Mouse (Mus musculus): ENCODE results near the gene Srarp. TPM values are rescaled to one million over a fixed set of nuclear protein-coding genes. Genes with fewer than 3 reads are reported as not detected.

Srarp gene
- total RNA-seq, 2 experiments from 2014 or later, result 0.92 to 1.6 TPM

GRCm38 (mm10) chr4:141466289-141466795 lies 30.4 kb upstream of the Srarp start:
- no peak for TF ChIP-seq CTCF (IDR thresholded peaks at IDR 0.05)
- H3K27ac ChIP-seq, result no peak overlapping the region
- intact Hi-C loops (cut with DNase I), result no loop called here

DNA sequence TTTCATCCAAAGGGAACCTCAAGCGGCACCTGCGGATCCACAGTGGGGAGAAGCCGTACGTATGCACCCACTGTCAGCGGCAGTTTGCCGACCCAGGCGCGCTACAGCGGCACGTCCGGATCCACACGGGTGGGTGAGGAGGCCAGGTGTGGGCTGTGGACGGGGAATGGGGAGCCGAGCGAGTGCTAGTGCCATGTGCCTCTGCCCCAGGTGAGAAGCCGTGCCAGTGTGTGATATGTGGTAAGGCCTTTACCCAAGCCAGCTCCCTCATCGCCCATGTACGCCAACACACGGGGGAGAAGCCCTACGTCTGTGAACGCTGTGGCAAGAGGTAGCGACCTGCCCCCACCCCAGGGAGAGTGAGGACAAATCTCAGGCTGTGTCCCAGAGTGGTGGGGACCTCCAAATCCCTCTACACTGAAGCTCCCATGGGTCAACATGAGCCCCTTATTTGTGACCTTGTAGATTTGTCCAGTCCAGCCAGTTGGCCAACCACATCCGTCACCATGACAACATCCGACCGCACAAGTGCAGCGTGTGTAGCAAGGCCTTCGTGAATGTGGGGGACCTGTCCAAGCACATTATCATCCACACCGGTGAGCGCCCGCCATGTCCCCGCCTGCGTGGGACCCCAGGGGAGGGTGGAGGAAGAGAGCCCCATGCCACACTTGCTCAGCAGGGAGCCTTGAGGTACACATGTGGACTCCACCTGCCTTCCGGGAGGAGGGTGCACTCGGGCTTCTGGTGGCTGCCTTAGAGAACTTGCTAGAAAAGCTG lies 29.8 kb upstream of the Srarp start:
- H3K27ac ChIP-seq, result no peak overlapping the region
- DNase-seq, result no peak
- intact Hi-C loops (cut with DNase I), result no loop called here
- no peak for TF ChIP-seq CTCF (IDR thresholded peaks at IDR 0.05)
- no peak overlapping the region for H3K4me3 ChIP-seq

More at GRCm38 (mm10) chr4:141466289-141466795, 30.4 kb upstream of the Srarp start:
- no peak for DNase-seq
- no peak overlapping the region for H3K4me3 ChIP-seq

DNA sequence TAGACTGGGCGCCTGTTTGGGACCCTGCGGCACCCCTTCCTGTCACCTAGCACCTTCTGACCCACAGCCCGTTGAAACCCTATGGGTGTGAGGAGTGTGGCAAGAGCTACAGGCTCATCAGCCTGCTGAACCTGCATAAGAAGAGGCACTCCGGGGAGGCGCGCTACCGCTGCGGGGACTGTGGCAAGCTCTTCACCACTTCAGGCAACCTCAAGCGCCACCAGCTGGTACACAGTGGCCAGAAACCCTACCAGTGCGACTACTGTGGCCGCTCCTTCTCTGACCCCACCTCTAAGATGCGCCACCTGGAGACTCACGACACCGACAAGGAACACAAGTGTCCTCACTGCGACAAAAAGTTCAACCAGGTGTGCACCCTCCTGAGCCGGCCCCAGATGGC lies 28.8 kb upstream of the Srarp start:
- DNase-seq, result no peak
- H3K27ac ChIP-seq, result no peak overlapping the region
- H3K4me3 ChIP-seq, result no peak overlapping the region
- intact Hi-C loops (cut with DNase I), result no loop called here
- no peak for TF ChIP-seq CTCF (IDR thresholded peaks at IDR 0.05)

DNA sequence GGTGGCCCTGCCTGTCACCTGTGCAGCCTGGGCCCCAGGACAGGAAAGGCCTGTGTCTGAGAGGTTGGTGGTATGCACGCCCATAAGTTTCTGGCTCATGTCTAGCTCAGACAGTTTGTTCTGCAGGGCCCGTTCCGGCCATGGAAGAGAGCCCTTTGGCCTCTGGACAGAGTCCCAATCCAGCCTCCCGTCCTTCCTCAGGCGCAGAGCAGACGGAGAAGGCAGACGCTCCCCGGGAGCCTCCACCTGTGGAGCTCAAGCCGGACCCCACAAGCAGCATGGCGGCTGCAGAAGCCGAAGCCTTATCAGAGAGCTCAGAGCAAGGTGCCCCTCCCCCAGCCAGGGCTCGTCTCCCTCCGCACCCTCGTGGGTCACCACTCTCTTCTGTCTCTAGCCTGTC lies 27.6 kb upstream of the Srarp start:
- intact Hi-C loops (cut with DNase I), result no loop called here
- TF ChIP-seq CTCF (IDR thresholded peaks at IDR 0.05), result no peak
- Histone ChIP-seq H3K27ac (no peak overlapping the region), H3K4me3 (no peak overlapping the region)
- peak; percentile 15 for DNase-seq

DNA sequence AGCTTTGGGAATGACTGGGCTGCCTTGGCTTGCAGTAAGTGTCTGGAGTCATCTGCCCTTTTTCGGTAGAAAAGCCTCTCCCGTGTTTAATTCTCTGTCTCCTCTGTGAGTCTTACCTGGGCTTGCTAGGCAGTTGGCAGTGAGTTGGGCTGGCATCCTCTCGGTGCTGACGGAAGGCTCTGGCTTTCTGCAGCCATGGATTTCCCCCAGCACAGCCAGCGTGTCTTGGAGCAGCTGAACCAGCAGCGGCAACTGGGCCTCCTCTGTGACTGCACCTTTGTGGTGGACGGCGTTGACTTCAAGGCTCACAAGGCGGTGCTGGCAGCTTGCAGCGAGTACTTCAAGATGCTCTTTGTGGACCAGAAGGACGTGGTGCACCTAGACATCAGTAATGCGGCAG lies 25.7 kb upstream of the Srarp start:
- intact Hi-C loops (cut with DNase I), result no loop called here
- H3K27ac ChIP-seq, result peak overlapping the region; percentile 40; the same call in 1 of the 2 replicates
- no peak for TF ChIP-seq CTCF (IDR thresholded peaks at IDR 0.05)
- DNase-seq, result no peak
- H3K4me3 ChIP-seq, result 0 out of 2 replicates have a peak overlapping the region, but pooled peaks have one; percentile 24

DNA sequence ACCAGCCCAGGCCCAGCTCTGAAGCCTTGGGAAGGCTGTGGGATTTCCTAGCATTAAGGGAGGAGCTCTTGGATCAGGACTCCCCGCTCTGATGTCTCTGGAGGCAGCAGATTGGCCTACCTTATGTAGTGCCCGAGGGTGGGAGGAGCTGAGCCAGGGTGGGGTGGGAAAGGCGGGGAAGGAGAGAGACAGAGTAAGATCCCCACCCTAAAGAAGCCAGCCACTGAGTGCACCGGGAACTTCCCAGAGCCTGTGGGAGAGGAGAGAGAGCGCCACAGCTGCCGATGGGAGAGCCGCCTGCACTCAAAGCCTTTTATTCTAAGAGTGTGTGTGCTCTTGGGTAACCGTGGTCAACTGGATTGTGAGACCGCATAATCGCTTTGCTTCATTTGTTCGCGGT lies 25.2 kb upstream of the Srarp start:
- no peak for DNase-seq
- no peak for TF ChIP-seq CTCF (IDR thresholded peaks at IDR 0.05)
- intact Hi-C loops (cut with DNase I), result no loop called here
- Histone ChIP-seq H3K4me3 (no peak overlapping the region), H3K27ac (peak overlapping the region; percentile 40; the same call in 1 of the 2 replicates)

- intact Hi-C loops (cut with DNase I), result no loop called here
- H3K4me3 ChIP-seq, result no peak overlapping the region
- H3K27ac ChIP-seq, result peak overlapping the region; percentile 40; the same call in 1 of the 2 replicates
- no peak for DNase-seq
- no peak for TF ChIP-seq CTCF (IDR thresholded peaks at IDR 0.05)
These were observed 24.6 kb upstream of the Srarp start for GRCm38 (mm10) chr4:141460481-141460880.

DNA sequence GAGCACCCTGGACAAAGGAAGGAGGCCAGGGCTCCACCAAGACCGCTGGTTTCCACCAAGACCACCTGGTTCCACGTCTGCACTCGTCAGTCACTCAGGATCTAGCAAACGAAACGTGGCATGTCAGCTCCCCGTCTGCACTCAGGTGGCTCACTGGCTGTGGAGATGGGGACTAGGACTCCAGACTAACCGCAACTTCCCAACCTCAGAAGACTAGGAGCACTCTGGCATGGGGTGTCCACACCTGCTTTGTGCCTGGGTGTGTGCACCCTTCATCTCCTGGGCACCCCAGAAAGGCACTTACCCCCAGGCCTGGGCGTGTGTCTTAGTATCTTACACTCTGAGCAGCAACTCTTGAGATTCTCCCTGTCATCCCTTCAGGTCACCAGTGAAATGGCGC lies 23.9 kb upstream of the Srarp start:
- intact Hi-C loops (cut with DNase I), result loop anchor here (5.0 kb wide), 1 partner anchor 78 kb away; the partner anchor contains the start of gene Spen
- no peak overlapping the region for H3K4me3 ChIP-seq
- no peak for DNase-seq
- no peak for TF ChIP-seq CTCF (IDR thresholded peaks at IDR 0.05)
- peak overlapping the region; percentile 91 for H3K27ac ChIP-seq

DNA sequence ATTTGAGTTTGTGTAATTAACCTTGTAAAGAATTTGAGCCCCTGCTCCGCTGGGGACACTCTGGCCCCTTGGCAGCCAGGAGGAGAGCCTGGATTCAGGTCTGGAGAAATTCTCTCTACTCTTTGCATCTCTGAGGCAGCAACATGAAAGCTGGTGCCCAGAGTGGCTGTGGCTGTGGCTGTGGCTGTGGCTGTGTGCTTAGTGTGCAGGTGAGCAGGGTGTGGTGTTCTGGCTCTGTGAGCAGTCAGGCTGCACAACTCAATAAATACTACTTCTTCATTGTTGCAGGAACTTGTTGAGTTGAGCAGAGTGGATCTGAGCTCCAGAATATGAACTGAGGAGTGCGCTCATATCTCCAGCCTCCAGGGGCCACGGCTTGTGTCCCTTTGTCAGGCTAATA lies 23.0 kb upstream of the Srarp start:
- Histone ChIP-seq H3K4me3 (no peak overlapping the region), H3K27ac (peak overlapping the region; percentile 91)
- TF ChIP-seq CTCF (IDR thresholded peaks at IDR 0.05), result no peak
- DNase-seq, result no peak
- intact Hi-C loops (cut with DNase I), result loop anchor here (5.0 kb wide), 1 partner anchor 78 kb away; the partner anchor contains the start of gene Spen

GRCm38 (mm10) chr4:141458236-141458635 lies 22.3 kb upstream of the Srarp start:
- intact Hi-C loops (cut with DNase I), result loop anchor here (5.0 kb wide), 1 partner anchor 79 kb away; the partner anchor contains the start of gene Spen

DNA sequence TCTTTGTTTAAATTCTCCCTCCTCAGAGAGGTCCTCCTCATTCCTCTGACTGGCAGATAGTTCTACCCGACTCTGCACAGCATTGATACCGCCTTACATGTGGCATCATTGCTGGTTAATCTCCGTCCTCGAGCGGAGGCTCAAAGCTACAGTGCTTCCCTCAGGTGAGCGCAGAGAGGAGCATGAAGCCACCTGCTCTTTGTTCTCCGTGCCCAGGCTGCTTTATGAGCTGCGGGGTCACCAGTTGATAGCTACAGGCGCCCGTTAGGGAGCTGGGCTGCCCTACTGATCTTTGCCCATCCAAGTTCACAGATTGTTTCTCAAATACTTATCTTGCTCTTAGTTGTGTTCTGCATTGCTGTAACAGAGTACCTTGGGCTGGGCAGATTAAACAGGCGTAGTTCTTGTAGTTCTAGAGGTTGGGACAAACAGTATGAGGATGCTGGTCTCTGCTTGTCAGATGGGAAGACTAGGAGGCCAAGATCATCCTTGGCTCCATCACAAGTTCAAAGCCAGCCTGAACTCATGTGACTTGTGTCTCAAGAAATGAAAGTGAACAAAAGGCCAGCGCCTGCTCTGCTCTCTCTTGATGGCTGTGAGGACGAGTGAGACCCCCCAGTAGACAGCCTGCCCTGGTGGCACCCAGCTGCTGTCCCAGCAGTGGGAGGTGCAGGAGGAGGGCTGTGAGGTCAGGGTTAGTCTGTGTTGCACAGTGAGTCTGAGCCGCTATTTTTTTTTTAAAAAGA lies 20.5 kb upstream of the Srarp start:
- DNase-seq, result no peak
- TF ChIP-seq CTCF (IDR thresholded peaks at IDR 0.05), result no peak
- Histone ChIP-seq H3K27ac (peak overlapping the region; percentile 78), H3K4me3 (no peak overlapping the region)
- intact Hi-C loops (cut with DNase I), result loop anchor here (5.0 kb wide), 1 partner anchor 81 kb away; the partner anchor contains the start of gene Spen

More at GRCm38 (mm10) chr4:141458236-141458635, 22.3 kb upstream of the Srarp start:
- 0 out of 2 replicates have a peak, but pooled peaks have one; percentile 1 for TF ChIP-seq CTCF (IDR thresholded peaks at IDR 0.05)
- Histone ChIP-seq H3K27ac (peak overlapping the region; percentile 91), H3K4me3 (no peak overlapping the region)
- peak; percentile 93 for DNase-seq

DNA sequence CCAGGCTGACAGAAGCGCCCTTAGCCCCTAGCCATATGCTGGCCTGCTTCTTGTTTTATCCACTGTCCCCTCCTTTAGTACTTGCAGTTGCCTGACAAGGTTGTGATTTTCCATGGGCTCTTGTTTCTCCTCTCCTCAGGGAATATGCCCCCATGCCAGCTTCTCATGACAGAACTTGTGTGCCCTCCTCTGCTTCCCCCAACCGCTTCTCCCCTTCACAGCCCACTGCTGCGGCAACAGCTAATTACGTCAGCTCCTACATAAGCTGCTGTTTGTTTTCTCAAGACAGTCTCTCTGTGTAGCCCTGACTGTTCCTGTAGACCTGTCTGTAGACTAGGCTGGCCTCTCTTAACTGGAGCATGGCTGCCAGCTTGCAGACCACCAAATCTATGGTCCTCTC lies 19.6 kb upstream of the Srarp start:
- intact Hi-C loops (cut with DNase I), result loop anchor here (5.0 kb wide), 1 partner anchor 82 kb away; the partner anchor contains the start of gene Spen
- DNase-seq, result no peak
- peak overlapping the region; percentile 78 for H3K27ac ChIP-seq
- H3K4me3 ChIP-seq, result no peak overlapping the region
- TF ChIP-seq CTCF (IDR thresholded peaks at IDR 0.05), result no peak

Data from gastrocnemius, adult 2 months (tissue).